Mouse (Mus musculus): ENCODE measurements around the gene Tldc2. TPM values are rescaled to one million over a fixed set of nuclear protein-coding genes. Genes with fewer than 3 reads are reported as not detected.
A peak's percentile ranks its signal among the peaks of the same experiment; 100 is the strongest.

Gene Tldc2
- total RNA-seq, 2 experiments from 2014 or later, result not detected

DNA sequence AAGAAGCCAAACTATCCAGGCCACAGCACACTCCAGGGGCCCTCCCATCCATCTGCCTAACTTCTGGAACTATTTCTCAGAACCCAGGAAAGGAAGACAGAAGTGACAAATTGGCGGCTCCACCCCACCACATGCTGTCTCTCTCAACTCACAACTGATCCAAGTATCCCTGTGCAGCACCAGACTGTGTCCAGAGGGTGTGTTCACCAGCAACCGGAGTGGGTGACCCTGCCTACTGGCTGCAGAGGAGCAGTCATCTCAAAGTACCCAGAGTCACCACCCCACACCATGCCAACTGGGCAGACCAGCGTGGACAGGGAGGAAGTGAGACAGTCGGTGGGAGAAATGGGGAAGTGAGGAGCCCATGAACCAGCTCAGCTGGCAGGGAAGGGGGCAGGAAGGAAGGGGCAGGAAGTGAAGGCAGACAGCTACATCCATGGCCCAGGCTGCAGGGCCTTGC lies 23.6 kb upstream of the Tldc2 start:
- DNase-seq, result peak; percentile 30

DNA sequence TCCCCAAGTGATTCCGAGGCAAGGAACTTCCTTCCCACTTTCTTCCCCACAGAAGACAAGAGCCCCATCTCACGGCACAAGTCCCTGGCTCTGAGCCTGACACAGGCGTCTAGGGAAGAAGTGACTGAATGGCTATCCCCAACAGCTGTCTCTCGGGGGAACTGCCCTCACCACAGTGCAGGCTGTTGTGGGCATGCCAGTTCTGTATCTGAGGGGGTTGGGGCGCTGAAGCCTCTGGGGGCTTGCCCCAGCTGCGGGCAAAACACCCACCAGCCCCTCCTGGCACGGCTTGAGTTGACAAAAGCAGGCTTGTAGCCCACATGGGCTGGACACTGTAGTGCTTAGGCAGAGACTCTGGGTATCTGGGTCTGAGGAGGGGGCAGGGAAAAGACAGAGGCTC lies 22.7 kb upstream of the Tldc2 start:
- DNase-seq, result peak; percentile 40

DNA sequence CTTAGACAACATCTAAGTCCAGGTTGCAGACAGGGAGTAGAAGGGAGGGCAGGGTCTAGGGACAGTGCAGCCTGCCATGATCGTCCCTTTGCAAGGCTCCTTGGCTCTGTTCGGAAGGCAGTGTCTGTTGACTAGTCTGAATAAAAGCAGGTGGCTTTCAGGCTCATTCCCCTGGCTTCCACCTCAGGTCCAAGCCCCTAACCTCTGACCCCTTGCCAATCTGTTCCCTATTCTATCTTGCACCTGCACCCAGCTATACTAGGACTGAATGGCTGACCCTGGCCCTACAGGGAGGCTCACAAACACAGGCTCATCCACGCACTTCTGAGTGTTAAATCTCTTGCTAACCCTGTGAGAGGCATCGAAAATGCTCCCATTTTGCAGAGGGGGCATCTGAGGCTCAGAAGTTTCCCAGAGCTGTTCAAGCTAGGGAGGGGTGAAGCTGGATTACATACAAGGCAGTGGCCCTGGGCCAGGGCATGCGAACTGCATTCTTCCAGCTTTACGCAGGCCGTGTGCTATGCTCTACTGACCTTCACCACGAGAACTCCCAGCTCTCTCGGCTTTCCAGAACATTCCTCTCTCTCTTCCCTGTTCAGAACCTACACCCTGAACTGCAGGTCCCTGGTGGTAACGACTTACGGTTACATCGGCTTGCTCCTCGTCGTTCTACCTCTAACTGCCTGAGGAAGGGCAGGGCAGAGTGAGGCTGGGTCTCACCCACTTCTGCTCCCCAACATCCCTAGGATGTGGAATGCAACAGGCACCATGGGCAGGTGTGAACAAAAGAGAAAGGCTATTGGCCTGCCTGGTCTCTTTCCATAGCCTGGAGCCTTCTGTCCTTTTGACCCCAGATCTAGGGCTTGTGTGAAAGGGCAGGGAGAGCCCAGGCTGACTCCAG lies 21.6 kb upstream of the Tldc2 start:
- DNase-seq, result peak; percentile 76

- DNase-seq, result peak; percentile 68
Observed at GRCm38 (mm10) chr2:157065879-157066226, 21.0 kb upstream of the Tldc2 start.

DNA sequence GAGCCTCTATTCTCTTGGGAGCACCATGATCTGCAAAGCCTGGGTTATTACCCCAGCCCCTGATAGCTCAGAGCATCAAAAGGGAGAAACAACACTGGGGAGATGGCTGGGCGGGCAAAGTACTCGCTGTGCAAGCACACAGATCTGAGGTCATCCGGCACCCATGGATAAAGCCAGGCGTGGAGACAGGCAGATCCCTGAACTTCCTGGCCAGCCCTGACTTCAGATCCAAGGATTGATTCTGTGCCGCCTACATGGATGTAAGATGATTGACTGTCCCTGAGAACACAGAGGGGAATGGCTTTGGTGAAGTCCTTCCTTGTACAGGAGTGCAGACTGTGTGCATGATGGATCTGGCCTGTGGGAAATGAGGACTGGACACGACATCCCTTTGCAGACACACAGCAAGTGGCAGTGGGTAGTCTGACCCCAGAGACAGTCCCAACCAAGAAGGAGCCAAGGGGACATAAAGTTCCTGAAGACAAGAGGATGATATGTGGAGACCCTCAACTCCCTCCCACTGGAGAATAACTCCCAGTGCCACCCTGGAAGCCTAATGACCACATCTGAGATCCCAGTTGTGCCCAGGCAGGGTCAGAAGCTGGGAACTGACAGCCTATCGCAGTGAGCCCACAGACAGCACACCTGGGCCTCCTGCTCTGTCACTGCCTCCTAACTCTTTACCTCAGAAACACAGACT lies 20.0 kb upstream of the Tldc2 start:
- DNase-seq, result no peak

GRCm38 (mm10) chr2:157068701-157069354 lies 18.0 kb upstream of the Tldc2 start:
- DNase-seq, result no peak

- DNase-seq, result peak; percentile 65
Observed at GRCm38 (mm10) chr2:157069355-157069735, 17.5 kb upstream of the Tldc2 start.

- no peak for DNase-seq
Observed at GRCm38 (mm10) chr2:157069755-157070315, 17.0 kb upstream of the Tldc2 start.

DNA sequence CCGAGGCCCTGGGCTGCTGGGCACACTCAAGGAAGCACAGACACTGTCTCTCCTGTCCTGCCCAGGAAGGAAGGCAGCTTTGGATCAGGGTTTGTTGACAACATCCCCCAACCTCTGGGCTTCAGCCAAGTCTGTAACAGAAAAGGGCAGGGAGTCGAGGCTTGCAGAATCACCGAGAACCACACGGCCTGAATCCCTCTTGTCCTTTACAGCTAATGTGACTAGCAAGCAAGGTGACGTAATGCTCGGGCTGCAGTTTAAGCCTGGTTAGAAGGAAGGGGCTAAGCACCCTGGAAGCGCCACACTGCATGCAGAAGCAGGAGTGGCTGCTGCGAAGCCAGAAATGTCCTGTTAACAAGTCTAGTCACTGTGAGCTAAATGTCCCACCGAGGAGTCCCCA lies 16.5 kb upstream of the Tldc2 start:
- DNase-seq, result peak; percentile 77

- DNase-seq, result peak; percentile 88
Observed at GRCm38 (mm10) chr2:157071556-157071955, 15.3 kb upstream of the Tldc2 start.

DNA sequence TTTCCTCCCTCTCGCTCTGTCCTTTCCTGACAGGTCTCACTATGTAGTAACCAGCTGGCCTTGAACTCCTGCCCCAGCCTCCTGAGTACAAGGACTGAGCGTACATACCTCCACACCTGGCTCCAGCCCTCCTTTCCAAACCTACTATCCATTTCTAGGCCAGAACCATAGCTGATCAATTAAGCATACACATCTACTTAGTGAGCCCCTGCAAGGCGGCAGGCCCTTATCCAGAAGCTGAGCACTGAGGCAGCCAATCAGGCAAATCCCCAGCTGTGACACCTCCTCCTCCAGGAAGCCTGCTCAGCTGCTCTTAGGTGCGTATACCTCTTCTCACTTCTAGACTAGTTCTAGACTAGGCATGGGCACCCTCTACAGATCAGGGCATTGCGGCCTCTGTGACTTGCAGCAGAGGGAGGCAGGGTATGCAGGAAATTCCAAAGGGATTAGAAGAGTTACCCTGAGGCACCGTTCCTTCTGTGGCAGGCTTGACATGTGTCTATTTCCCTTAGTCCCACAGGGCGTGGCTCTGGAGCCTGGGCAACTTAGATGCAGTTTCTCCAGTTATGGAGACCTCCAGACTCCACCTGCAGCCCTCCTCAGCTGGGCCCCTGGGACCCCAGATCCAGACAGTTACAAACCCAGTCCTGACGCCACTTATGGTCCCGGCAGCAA lies 14.4 kb upstream of the Tldc2 start:
- no peak for DNase-seq

- peak; percentile 53 for DNase-seq
Observed at GRCm38 (mm10) chr2:157073378-157074052, 13.3 kb upstream of the Tldc2 start.

GRCm38 (mm10) chr2:157074186-157074724 lies 12.6 kb upstream of the Tldc2 start:
- peak; percentile 51 for DNase-seq

DNA sequence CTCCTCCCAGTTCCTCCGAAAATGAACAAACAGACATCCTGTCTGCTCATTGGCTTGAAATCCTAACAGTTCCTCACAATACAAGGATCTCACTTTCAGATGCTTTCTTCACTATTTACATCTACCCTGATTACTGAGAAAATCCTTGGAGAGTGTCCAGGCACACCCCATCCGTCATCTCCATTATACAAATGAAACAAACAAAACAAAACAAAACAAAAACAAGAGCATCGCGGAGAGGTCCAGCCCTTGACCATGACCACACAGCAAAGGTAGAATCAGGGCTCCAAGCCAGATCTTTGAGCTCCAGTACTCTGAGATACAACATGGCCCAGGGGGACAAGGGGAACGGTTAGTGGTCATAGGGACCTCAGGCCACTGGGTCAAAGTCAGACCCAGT lies 12.1 kb upstream of the Tldc2 start:
- no peak for DNase-seq

DNA sequence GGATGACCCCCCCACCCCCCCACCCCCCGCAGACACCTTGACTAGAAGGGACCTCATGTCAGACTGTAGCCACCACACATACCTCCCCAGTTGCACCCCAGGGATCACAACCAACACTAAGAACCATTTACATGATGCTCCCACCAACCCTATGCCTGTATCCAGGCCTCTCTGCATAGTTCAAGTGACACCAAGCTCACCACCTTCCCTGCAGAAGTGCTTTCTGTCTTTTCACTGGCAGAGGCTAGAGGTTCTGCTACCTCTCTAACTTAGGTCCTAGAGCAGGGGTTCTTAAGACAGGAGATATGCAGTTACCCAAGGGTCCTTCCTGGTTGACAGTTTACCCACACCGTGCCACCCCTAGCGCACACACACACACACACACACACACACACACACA lies 11.6 kb upstream of the Tldc2 start:
- no peak for DNase-seq

DNA sequence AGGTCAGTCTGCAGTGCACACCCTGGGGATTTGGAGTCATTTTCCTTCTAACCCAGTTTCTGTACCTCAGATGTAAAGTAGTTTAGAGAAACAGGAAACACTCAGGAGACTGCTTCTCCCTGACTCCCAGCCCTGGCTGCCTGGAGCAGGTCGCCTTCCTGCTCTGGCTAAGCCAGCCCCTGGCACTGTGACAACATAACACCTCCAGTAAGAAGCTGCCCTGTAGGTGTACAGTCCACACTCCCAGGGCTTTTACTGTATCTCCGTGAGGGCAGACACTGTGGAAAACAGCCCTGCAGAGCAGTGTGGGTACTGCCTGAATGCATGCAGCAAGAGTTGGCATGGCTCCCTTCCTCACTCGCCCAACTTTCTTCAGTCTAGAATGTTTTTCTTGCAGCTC lies 11.2 kb upstream of the Tldc2 start:
- peak; percentile 59 for DNase-seq

DNA sequence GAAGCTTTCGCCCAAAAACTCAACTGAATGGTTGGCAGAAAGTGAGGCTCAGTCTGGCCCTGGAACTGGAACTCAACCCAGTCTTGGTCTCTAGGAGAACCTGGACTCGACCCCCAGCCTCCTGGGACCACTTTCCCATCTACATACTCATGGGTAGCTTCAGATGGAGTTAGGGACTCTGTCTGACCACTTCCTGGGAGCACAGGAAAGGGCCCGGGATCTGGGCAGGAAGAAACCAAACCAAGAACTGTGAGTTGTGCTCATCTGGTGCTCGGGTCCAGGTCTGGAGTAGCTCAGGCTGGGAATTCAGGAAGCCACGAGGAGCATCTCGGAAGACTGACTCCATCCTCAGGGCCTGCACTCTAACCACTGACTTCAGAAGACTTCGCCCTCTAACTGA lies 10.3 kb upstream of the Tldc2 start:
- no peak for DNase-seq

DNA sequence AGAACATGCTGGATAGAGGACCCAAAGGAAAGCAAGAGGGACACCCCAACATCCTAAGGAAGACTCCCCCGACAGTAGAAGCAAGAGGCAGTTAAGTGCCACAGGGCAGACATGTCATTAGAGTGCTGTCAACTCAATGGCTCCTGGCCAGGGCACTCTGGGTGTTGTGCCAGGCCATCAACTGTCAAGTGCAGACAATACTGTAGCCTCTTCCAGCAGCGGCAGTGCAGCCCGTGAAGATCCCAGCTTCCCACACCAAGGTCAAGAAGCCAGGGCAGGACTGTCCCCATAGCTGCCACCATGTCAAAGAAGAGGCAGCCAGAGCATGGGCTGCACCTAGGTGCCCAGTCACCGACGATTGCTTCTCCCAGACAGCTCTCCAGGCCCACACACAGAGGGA lies 9.7 kb upstream of the Tldc2 start:
- peak; percentile 76 for DNase-seq

DNA sequence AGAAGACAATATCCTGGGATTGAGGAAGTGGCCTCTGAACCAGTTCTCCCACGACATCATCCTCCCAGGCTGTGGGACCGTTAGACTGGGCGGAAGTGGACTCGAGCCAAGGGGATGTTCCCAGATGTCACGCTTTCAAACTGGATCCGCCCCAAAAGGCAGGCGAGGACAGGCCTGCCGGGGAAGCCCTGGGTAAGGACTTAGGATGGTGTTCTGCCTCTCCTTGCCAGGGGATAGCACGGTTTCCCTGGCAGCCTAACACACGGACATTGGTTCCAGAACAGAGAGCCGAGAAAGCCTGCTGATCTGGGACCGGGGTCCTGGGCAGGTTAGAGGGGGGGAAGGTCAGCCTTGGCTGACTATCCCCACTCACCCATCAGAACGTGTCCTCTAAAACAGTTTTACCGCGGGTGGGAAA lies 9.2 kb upstream of the Tldc2 start:
- peak; percentile 94 for DNase-seq

DNA sequence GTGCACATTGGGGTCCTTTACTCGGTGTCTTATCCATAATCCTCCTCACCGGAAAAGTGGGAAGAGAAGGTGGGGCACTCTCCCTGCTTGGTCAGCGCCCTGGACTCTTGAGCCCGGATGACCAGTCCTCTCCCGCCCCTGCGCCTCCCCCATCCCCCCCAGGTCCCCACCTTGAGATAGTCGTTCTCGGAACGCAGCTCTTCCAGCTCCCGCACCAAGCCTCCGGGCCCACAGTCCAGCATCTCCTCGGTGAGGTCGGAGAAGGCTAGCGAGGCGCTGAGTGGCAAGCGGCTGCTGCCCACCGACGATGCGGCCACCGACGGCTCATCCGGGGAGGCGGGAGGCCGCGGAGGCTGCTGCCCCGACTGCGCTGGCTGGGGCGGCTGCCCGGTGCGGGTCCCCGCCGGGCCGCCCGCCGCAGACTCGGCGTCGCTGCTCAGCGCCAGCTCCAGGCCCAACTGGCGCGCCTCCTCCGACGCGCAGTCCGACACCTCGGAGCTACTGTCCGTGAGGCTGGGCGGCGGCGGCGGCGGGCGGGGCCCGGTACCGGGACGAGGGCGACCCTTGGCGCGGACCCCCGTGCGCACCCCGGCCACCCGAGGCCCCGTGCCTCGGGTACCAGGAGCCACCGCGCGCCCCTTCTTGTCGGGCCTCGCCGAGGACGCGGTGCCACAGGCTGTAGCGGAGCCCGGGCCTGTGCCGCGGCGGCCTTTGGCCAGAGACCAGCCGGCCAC lies 8.6 kb upstream of the Tldc2 start:
- DNase-seq, result peak; percentile 47

Measured in heart, postnatal 4 days (tissue).